Mouse (Mus musculus) heart, postnatal 25 days (tissue): ENCODE measurements around the gene Prox1. TPM values are rescaled to one million over a fixed set of nuclear protein-coding genes. Genes with fewer than 3 reads are reported as not detected.

Experiments used
- DNase-seq: peaks from one replicate; pipeline ENCODE4 v3.0.0; 2022; ENCODE audit warnings: low spot score
- intact Hi-C: fragments of 180-260 bp; cut with DNase I; formaldehyde crosslinking; loops from one replicate; pipeline ENCODE4 v1.15.1; 2025
- total RNA-seq, 2 experiments: library from RNA; stranded (reverse); gene quantifications; 2 replicates each; pipeline ENCODE4 v1.2.3; 2021

Prox1 gene
- total RNA-seq, 2 experiments from 2014 or later, result 48.8 to 48.9 TPM

GRCm38 (mm10) chr1:190174671-190175661 is 4.5 kb upstream of the Prox1 start:
- intact Hi-C loops, result loop anchor here (5.0 kb wide), 1 partner anchor 48 kb away; no protein-coding TSS in a partner anchor
- DNase-seq, result no peak

DNA sequence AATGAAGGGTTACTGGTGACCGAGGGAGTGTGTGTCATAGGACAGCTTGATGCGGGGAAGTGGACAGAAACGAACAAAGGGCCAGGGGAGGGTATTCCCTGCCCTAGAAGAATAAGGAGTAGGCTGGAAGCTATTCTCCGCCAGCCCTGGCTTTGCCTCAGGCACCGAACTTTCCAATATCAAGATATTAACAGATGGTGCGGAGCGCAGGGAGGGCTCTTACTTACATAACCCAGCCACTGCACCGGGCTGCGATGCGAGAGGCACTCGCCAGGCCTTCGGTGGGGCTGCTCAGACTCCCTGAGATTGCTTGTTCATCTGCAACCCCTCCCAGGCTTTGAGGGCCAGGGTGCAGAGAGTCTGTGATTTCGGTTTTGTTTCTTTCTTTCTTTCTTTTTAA is 3.7 kb upstream of the Prox1 start:
- intact Hi-C loops, result loop anchor here (5.0 kb wide), 1 partner anchor 47 kb away; no protein-coding TSS in a partner anchor
- no peak for DNase-seq

GRCm38 (mm10) chr1:190173596-190173995 is 3.1 kb upstream of the Prox1 start:
- DNase-seq, result no peak
- intact Hi-C loops, result loop anchor here (5.0 kb wide), 1 partner anchor 46 kb away; no protein-coding TSS in a partner anchor

GRCm38 (mm10) chr1:190172979-190173461 is 2.5 kb upstream of the Prox1 start:
- intact Hi-C loops, result loop anchor here (5.0 kb wide), 1 partner anchor 46 kb away; no protein-coding TSS in a partner anchor
- DNase-seq, result no peak

GRCm38 (mm10) chr1:190172311-190172978 is 1.9 kb upstream of the Prox1 start:
- intact Hi-C loops, result loop anchor here (5.0 kb wide), 1 partner anchor 45 kb away; no protein-coding TSS in a partner anchor
- DNase-seq, result no peak

DNA sequence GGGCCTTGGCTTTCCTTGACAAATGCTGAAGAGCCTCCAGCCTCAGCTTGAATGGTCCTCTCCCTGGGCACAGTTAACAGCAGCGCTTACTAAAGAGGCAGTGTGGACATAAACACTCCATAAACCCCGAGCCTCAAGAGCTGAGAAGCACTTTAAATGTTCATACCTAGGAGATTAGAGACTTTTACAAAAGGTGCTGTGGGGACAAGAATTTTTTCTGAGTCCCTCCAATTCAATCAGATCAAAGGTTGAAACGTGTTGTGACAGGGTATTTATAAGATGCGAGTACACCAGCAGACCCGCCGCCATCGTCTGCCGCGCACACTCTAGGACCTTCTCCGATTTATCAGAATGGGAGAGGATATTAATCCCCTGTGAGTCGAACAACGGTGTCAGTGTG is 1.2 kb upstream of the Prox1 start:
- DNase-seq, result no peak
- intact Hi-C loops, result loop anchor here (5.0 kb wide), 1 partner anchor 44 kb away; no protein-coding TSS in a partner anchor

- DNase-seq, result no peak
Observed at GRCm38 (mm10) chr1:190171341-190171740, 827 bp upstream of the Prox1 start.

DNA sequence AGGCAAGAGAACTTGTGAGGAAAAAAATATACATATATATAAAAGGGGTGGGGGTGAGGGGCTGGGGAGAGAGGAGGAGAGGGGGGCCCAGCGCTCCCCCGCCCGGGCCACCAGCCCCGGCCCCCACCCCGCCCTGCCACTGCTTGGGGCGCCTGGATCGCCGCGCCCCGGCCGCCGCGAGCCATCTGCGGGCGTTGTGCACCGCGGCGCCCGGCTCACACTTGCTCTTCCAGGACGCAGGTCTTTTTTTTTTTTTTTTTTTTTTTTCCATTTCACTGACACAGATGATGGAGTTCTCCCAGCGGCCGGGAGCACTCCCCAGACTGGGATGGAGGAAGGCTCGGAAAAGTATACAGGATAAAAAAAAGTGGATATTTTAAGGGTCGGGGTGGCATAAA is 304 bp upstream of the Prox1 start:
- no peak for DNase-seq
- intact Hi-C loops, result loop anchor here (5.0 kb wide), 1 partner anchor 44 kb away; no protein-coding TSS in a partner anchor

More at GRCm38 (mm10) chr1:190171341-190171740, 827 bp upstream of the Prox1 start:
- intact Hi-C loops, result loop anchor here (5.0 kb wide), 1 partner anchor 44 kb away; no protein-coding TSS in a partner anchor

DNA sequence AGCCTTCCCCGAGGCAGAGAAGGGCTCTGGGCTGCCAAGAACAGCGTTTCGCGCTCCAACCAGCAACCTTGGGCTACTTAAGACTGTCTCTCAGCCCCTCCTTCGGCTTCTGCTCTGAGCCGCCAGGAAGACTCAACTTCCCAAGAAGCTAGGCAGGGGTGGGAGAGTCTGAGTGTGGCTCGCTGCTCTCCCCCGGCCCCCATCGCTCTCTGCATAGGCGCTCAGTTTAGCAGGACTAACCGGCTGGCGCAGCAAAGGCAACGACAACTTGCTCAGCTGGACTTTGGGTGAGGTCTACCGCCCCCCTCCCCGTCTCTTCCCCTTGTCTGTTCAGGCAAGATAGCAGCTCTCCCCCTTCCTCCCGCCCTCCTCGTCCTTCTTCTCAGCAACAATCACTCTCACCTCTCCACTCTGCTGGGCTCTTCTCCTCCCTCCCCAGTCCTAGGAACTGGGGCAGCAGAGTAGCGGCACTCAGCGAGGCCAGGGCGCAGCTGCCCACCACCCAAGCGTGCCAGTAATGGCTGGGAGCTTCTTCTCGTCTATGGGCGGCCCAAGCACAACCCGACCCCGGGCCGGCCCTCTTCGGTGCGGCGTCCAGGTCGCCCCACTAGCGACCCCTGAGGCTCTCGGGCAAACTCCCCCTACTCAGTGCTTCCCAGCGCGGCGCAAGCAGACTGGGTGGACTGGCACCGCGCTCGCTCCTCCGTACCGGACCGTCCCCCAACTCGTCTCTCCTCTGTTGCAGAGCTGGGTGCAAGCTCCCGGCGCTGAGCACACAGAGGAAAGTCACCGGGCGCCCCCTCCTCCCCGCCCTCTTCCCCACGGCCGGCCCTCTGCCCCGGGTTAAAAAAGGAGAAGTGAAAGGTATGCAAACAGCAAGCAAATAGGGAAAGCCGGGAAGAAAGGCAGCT is 1.5 kb downstream of the Prox1 start:
- intact Hi-C loops, result loop anchor here (5.0 to 10.0 kb wide), 2 partner anchors 122 to 526 kb away; no protein-coding TSS in a partner anchor
- no peak for DNase-seq

DNA sequence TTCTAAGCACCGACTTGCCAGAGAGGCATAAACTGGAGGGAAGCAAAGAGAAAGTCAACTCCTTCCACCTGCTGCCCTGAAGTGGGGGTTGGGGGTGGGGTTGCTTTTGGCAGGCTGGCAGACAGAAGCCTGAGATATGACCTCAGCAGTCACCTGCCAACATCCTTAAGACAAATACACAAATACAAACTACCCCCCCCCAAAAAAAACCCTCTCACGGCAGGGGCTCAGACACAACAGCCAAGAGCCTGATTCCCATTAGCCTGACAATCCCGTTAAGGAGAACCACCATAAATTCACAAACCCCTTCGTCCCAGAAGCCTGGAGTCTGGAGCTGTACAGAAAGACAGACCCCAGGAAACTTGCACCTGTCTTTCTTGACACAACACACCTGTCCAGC is 2.4 kb downstream of the Prox1 start:
- DNase-seq, result no peak
- intact Hi-C loops, result loop anchor here (5.0 to 10.0 kb wide), 2 partner anchors 121 to 527 kb away; no protein-coding TSS in a partner anchor

DNA sequence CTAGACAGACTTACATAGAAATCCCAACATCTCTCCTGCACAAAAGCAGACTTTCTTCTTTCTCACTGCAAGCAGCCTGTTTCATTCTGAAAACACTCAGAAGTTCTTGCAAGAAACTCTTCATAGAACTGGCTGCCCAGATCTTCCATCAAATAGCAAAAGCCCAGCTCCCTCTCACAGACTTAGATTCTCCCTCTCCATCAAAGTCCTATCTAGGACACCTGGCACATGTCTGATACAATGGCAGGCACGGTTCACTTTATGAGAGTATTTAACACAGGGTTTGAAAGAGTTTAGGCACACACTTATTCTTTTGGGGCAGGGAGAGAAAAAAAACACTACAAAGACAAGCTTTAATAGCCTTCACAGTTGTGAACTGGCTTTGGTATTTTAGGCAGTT is 2.9 kb downstream of the Prox1 start:
- intact Hi-C loops, result loop anchor here (5.0 to 10.0 kb wide), 2 partner anchors 120 to 527 kb away; no protein-coding TSS in a partner anchor
- DNase-seq, result no peak

DNA sequence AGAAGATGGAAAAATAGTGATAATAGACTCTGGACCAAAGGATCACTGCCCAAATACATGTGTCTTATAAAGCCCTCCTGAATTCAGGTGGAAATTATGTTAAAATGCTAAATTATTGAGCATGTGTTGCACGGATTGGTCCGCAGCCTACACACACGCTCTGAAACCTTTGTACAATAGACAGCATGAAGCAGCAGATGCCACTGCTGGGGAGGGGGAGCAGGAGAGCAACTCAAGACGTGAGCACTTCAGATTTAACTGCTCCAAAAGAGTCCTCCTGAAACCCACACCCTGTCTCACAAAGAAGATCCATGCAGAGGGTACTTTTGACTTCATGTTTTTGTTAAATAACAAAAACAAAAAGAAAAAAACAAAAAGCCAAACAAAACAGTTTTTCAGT is 5.0 kb downstream of the Prox1 start:
- no peak for DNase-seq
- intact Hi-C loops, result loop anchor here (5.0 to 10.0 kb wide), 2 partner anchors 118 to 529 kb away; no protein-coding TSS in a partner anchor

DNA sequence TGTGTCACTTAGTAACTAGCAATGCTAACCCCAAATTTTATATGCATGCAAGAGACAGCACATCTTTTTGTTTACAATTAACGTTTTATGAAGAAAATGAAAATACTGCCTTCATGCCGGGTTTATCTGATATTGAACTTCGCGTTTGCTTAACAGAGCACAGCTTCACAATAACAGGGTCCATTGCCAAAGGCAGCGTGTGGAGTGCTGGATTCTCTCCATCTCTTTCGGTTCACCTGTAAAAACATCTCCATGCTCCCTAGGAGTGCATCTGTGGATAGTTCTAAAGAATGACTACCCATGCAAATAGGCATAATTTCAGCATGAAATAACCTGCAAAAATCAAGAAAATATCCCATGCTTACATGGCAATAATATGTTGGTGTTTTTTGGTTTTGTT is 7.0 kb downstream of the Prox1 start:
- intact Hi-C loops, result loop anchor here (10.0 kb wide), 1 partner anchor 531 kb away; no protein-coding TSS in a partner anchor
- DNase-seq, result no peak

DNA sequence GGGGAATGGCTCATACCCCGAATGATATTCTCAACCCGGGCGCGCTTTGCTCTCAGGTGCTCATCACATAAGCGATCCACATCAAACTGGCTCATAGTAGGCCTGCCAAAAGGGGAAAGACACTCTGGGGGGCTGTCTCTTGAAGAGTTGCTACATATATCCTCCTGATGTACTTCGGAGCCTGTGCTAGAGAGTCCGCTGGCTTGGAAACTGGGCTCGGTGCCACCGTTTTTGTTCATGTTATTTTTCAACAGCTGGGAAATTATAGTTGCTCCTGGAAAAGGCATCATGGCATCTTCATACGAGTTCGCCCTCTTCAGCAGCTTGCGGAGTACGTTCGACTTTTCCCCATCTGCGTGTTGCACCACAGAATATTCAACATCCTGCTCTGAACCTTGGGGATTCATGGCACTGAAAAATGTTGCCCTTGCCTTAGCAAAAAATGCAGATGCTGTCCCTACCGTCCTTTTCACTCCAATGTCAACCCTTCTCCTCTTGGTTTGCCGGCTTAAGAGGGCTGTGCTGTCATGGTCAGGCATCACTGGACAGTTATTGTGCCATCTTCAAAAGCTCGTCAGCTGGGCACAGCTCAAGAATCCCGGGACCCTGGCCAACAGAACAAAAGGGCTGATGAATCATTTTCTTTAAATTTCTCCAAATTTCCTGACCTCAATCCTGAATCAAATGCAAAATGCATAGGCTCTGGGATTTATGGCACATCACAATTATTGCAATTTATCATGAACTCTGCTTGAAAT is 8.6 kb downstream of the Prox1 start:
- DNase-seq, result no peak
- intact Hi-C loops, result loop anchor here (10.0 kb wide), 1 partner anchor 533 kb away; no protein-coding TSS in a partner anchor

GRCm38 (mm10) chr1:190161288-190161687 is 9.2 kb downstream of the Prox1 start:
- DNase-seq, result no peak
- intact Hi-C loops, result loop anchor here (10.0 kb wide), 1 partner anchor 534 kb away; no protein-coding TSS in a partner anchor

DNA sequence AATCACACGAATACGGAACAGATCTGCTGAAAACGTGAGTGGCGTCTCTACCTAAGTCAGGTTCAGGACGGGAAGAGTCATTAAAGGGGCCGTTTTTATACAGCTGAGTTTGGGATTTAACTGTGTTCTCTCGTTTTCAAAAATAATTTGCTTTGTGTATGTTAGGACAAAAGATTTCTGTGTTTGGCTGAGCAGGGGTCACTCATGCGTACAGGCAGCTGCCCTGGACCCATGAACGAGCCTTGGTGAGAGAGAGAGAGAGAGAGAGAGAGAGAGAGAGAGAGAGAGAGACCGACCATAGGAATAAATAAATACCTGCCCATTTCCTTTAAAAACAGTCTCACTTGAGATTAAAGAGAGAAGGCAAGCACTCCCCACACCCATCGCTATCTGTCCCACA is 11.1 kb downstream of the Prox1 start:
- DNase-seq, result no peak
- intact Hi-C loops, result no loop called here

DNA sequence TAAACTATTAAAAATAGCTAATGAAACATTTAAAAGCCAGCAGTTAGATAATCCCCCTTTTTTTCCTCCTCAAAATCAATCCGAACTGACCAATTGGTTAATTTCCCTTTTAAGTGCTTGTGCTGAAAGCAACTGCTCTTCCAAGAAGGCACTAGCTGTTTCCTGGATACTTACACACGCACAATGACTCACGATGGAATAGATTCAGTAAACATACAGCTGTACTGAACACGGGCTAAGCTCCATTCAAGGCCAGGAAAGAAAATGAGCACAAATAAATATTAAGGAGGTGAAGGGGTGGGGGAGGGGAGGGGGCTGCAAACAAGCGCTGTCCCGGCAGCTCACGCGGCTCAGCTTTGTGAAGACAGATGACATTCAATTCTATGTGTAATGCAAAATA is 14.8 kb downstream of the Prox1 start:
- intact Hi-C loops, result no loop called here
- no peak for DNase-seq

DNA sequence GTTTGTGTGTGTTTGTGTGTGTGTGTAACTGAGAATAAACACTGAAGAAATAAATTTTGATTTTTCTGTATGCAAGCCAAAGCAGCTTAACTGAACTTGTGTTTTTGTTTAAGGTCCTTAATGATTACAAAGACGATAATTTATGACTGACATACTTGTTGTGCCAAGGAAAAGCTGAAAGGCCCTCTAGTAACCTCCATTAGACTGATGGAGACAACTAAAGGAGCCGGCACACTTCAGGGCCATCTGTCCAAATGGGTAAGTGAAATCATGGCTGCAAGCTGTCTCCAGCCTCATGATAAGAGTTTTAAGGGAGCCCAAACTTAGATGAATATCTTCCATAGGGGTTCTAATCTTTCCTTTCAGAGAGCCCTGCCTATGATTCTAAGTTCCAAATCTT is 15.5 kb downstream of the Prox1 start:
- no peak for DNase-seq

More for the DNA sequence above, 15.5 kb downstream of the Prox1 start:
- intact Hi-C loops, result no loop called here
